ENCODE assay signal across 17 mouse cellular contexts in the genomic region with DNA sequence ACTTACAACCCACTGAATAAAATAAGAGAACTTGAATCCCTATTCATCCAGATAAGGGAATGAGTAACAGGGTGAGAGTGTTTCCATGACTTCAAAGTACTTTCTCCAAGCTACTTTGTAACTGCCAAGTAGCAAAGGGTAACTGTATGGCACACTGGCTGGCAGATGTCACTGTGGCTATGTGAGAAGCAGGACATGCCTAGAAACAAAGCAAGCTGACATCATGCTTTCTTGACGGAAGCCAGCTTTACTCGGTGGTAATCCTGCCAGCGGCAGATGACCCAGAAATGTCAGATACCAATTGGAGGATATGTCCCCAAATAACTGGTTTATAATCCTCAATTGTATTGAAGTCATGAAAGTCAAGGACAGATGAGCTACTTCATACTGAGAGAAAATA. TPM values are rescaled to one million over a fixed set of nuclear protein-coding genes. Genes with fewer than 3 reads are reported as not detected.
"Had no signal": no experiment of that assay in that cellular context is flagged by ENCODE, and none has a peak within 500 bp of the region (broad histone marks: within the 10 kb centered on the region; RNA-seq: fewer than 3 reads in every experiment).

No protein-coding gene starts in this region.

- ATAC-seq: liver, postnatal 0 days; midbrain, embryonic 15.5 days had no signal

- H3K36me3 ChIP-seq: liver, embryonic 13.5 days; neural tube, embryonic 15.5 days had no signal

- H3K9me3 ChIP-seq: limb, embryonic 12.5 days; liver, embryonic 13.5 days; megakaryocyte, embryonic 14.5 days; midbrain, embryonic 15.5 days; neural tube, embryonic 15.5 days had no signal

- H3K4me1 ChIP-seq: limb, embryonic 12.5 days; liver, embryonic 13.5 days; midbrain, embryonic 15.5 days; neural tube, embryonic 15.5 days had no signal

- H3K4me3 ChIP-seq: limb, embryonic 12.5 days; liver, embryonic 13.5 days; megakaryocyte, embryonic 14.5 days; midbrain, embryonic 15.5 days; neural tube, embryonic 15.5 days had no signal

- H3K27ac ChIP-seq: limb, embryonic 12.5 days; liver, embryonic 13.5 days; macrophage; midbrain, embryonic 15.5 days; neural tube, embryonic 15.5 days had no signal

- H3K9ac ChIP-seq: limb, embryonic 12.5 days; liver, embryonic 13.5 days; liver, postnatal 0 days; midbrain, embryonic 15.5 days; neural tube, embryonic 15.5 days had no signal

- H3K27me3 ChIP-seq: limb, embryonic 12.5 days; liver, embryonic 13.5 days; midbrain, embryonic 15.5 days; neural tube, embryonic 15.5 days had no signal

- DNase-seq: kidney, adult 8-10 months; kidney, postnatal 36 days; layer of hippocampus, adult 9-11 months; layer of hippocampus, postnatal 36 days; liver; liver, embryonic 13.5 days; liver, postnatal 0 days; right cerebral cortex, postnatal 4 days; spleen, adult 18-20 months; thymus, adult 18-20 months; thymus, postnatal 14 days had no signal

- H3K4me2 ChIP-seq: limb, embryonic 12.5 days; liver, embryonic 13.5 days; midbrain, embryonic 11.5 days; midbrain, embryonic 15.5 days; neural tube, embryonic 15.5 days had no signal

RNA-seq across cellular contexts. Expression of gene Itgb6, which starts 22.2 kb away (rescaled TPM):
- polyA plus RNA-seq: macrophage had no signal
